Mouse (Mus musculus) frontal cortex, adult (tissue): ENCODE data around the gene Nup85.
A peak's percentile ranks its signal among the peaks of the same experiment; 100 is the strongest.

Experiments used
- ATAC-seq: cut with Nextera tagmentation; 2 replicates; pipeline ENCODE4 v1.9.2; 2017; ENCODE audit warnings: mild to moderate bottlenecking, moderate library complexity, mixed read lengths; ENCODE audit not compliant: low TSS enrichment

The Nup85 gene

DNA sequence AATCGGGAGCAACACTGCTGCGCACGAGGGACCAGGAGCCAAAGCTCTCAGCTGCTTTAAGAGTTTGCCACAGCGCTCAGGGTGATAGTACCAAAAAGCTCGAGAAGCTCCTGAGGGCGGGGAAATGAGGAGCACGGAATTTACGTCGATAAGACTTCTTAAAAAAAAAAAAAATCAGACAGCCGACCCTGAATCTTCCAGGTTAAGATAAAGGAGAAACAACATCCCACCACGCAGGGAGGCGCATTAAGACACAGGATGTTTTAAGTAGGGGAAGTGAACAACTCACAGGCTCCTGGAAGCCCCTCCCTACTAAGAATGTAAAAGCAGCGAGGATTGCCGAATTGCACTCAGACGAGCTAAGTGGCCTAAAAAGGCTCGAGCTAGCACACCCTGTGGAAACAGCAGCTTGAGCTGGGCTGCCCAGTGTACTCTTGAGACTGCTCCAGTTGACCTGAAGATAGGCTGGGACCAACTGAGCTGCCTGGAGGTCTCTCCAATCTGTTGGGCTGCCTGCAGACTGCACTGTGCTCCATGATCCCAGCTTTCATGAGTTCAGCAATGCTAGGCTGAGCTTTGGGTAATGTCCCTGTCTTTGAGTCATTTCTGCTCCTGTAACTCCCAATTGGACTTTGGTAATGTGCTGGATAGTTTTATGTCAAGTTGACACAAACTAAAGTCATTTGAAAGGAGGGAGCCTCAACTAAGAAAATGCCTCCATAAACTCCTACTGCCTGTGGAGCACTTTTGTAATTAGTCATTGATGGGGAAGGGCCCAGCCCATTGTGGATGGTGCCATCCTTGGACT is 49.1 kb downstream of the Nup85 start:
- ATAC-seq, result no peak

DNA sequence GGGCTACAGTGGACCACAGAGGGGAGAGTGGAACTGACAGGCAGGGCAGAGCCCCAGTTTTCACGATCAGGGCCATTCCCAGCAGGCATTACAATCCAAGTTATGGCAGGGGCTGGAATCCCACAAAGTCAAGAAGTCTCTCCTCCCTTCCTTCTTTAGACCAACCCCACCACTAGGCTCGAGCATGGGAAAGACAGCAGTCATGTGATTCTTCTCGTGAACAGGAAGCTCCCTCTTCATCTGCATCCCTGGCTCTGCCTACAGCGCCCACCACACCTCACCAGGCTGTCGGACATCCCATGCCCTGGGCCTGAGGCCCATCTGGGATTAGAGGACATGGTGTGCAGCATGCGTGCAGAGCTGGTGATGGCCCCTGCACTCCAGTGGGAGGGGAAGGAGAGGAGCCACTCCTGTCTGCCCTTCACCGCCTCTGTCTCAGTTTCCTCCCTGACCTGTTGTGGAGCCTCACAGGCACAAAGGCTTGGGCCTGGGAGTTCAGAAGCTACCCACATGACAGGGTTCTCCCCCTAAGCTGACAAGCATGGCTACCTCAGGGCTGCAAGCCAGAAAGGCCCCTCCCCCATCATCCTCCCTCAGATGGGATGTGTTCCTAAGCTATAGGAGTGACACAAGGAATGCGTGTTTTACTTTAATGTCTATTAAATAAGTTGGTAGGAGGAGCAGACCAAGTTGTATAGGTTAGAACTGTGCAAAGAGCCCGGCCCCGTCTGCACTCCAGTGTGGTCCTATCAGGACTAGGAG is 50.3 kb downstream of the Nup85 start:
- no peak for ATAC-seq

- ATAC-seq, result no peak
Measured at GRCm38 (mm10) chr11:115615108-115615825, 51.0 kb downstream of the Nup85 start.

DNA sequence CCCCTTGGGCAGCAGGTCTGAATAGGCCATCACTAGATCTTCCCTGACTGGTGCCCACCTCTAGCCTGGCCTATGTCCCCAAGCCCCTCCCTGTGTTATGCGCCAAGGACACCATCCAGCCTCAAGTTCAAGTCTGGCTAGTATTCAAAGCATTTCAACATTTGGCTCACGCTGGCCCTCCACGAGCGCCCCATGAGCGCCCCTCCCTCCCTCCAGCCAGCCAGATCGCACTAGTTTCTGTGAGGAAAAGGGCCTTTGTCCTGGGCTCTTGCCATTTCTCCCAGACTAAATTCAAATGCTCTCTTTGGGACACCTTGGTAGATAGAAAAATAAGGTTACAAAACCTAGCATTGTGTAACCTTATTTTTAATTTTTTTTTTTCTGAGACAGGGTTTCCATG is 51.6 kb downstream of the Nup85 start:
- no peak for ATAC-seq

- no peak for ATAC-seq
Measured at GRCm38 (mm10) chr11:115616371-115616770, 52.1 kb downstream of the Nup85 start.

GRCm38 (mm10) chr11:115616893-115617292 is 52.7 kb downstream of the Nup85 start:
- ATAC-seq, result no peak

GRCm38 (mm10) chr11:115618001-115618400 is 53.8 kb downstream of the Nup85 start:
- ATAC-seq, result no peak

- ATAC-seq, result no peak
Measured at GRCm38 (mm10) chr11:115618732-115619516, 54.7 kb downstream of the Nup85 start.

GRCm38 (mm10) chr11:115619949-115620348 is 55.7 kb downstream of the Nup85 start:
- ATAC-seq, result no peak

- ATAC-seq, result no peak
Measured at GRCm38 (mm10) chr11:115623487-115624070, 59.3 kb downstream of the Nup85 start.

- no peak for ATAC-seq
Measured at GRCm38 (mm10) chr11:115625877-115626276, 61.6 kb downstream of the Nup85 start.

DNA sequence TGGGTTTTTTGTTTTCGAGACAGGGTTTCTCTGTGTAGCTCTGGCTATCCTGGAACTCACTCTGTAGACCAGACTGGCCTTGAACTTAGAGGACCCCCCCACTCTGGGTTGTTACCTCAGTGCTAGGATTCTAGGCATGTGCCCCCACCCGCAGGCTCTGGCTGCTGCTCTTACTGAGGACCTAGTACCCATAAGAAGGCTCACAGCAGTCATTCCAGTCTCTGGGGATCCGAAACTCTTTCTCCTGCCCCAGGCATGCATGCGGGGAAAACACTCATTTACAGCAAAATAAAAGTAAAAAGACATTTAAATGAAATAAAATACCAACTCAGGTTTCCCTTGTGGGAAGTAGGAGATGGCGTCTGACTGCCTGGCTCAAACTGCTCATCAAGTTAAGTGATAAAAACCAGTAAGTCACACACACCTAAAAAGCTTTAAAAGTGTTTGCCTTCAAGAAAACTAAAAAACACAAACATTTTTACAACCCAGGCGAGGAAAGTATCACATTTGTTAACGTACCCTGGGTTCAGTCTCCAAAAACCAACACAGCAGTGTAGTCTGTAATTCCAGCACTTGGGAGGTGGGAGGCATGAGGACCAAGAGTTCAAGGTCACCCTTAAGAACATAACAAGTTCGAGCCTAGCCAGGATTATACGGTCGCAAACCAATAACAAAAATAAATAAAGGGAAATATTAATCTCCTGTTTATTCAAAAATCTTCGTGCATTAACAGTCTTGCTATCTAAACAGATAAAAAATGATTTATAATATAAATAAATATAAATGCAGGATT is 62.8 kb downstream of the Nup85 start:
- no peak for ATAC-seq

DNA sequence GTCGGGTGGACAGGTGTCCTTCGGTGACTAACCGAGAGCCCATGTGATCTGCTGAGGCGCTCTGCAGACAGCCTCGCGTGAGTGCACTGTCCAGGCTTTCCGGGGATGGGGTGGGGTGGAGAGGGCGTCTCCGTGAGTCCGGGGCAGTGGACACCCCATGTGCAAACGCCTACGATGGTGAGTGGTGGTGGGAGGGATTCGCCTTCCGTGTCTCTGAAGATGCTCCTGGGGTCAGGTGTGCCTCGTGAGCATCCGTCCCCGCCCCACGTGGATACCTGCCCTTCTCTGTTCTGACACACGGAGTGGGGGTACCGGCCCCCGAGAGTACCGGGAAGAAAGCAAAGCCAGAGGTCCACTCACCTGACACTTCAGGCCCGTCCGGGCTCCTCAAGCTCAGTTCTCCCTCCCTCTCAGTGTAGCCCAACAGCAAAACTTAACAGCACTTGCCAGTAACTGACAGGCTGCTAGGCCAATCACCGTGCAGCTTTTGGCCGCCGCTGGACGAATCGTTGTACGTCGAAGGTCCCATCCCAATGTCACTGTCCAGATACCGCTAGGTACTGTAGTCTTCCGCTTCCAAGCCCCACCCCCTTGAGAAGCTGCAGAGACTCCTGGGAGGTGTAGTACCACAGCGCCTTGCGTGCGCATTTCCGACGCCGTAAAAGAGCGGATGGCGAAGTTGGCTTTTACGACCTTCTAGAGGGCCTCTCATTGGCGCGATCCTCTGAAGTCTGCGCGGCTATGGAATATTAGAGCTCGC is 63.7 kb downstream of the Nup85 start, which contains the start of gene Slc25a19:
Slc25a19 (minus strand) TSS at position 591 of the 760 bp plus-strand sequence.
- peak; percentile 98 for ATAC-seq

GRCm38 (mm10) chr11:115628465-115629101 is 64.3 kb downstream of the Nup85 start:
- ATAC-seq, result no peak

GRCm38 (mm10) chr11:115629734-115630531 is 65.7 kb downstream of the Nup85 start:
- ATAC-seq, result no peak

DNA sequence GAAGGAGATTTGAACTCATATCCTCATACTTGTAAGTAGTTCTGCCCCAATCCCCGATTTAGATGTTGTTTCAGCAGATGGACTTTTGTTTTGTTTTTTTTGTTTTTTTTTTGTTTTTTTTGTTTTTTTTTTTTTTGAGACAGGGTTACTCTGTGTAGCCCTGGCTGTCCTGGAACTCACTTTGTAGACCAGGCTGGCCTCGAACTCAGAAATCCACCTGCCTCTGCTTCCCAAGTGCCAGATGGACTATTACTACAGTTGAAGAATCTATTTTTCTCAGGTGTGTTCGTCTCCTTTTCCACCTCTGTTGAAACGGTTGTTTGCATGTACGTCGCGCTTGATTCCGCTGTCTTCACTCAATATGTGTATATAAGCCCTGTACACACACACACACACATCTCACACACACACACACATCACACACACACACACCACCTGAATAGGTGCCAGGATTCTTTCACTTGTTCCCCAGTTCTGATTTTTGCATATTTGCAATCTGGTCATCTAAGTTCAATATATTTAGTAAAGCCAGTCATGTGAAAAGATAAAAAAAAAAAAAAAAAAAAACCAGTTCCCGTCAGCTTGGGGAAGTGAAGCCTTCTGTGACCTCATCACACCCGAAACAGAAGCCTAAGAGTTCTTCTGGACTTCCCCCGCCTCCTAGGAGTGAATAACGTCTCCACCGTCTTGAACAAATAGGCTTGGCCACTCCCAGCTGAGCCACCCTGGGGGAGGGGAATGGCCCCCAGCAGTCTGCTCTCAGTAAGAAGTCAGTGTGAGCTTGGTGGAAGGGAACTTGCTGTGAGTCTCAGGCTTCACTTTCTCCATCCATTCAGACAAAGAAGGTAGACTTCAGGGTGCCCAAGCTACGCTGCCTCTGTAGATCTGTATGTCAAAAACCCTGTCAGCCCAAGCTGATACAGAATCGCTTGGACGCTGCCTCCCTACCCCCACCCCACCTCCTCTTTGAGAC is 66.6 kb downstream of the Nup85 start:
- ATAC-seq, result no peak

GRCm38 (mm10) chr11:115631505-115631890 is 67.3 kb downstream of the Nup85 start:
- no peak for ATAC-seq
